Mouse (Mus musculus) intestine, postnatal 0 days (tissue): ENCODE results near the gene Epor. TPM values are rescaled to one million over a fixed set of nuclear protein-coding genes. Genes with fewer than 3 reads are reported as not detected.

Source experiments
- ATAC-seq: fragments of 200-750 bp; cut with Nextera tagmentation; 2 replicates; pipeline ENCODE4 v1.8.0; 2017; ENCODE audit warnings: mild to moderate bottlenecking, moderate TSS enrichment, moderate library complexity
- H3K27ac ChIP-seq: fragments of 300-500 bp; sonication (generic); 2 replicates; pipeline ENCODE4 v1.5.1; 2014; ENCODE audit warnings: mild to moderate bottlenecking, low read depth, low read length, moderate library complexity
- H3K27me3 ChIP-seq: fragments of 300-500 bp; sonication (generic); replicated peaks from 2 replicates; pipeline ENCODE4 v1.6.1; 2014; ENCODE audit warnings: low read length, mixed read lengths; ENCODE audit not compliant: control insufficient read depth, insufficient read depth
- H3K36me3 ChIP-seq: fragments of 300-500 bp; sonication (generic); 2 replicates; pipeline ENCODE4 v1.6.1; 2014; ENCODE audit warnings: mild to moderate bottlenecking, moderate library complexity; ENCODE audit not compliant: control insufficient read depth, insufficient read depth
- H3K4me1 ChIP-seq: fragments of 300-500 bp; sonication (generic); replicated peaks from 2 replicates; pipeline ENCODE4 v1.6.1; 2014; ENCODE audit warnings: antibody characterized with exemption, low read length, mixed read lengths; ENCODE audit not compliant: control insufficient read depth, insufficient read depth
- H3K4me2 ChIP-seq: fragments of 300-500 bp; sonication (generic); replicated peaks from 2 replicates; pipeline ENCODE4 v1.6.1; 2014; ENCODE audit warnings: low read depth, mild to moderate bottlenecking, moderate library complexity
- H3K4me3 ChIP-seq: fragments of 300-500 bp; sonication (generic); 2 replicates; pipeline ENCODE4 v1.5.1; 2014; ENCODE audit warnings: low read depth, low read length
- H3K9ac ChIP-seq: fragments of 300-500 bp; sonication (generic); 2 replicates; pipeline ENCODE4 v1.6.1; 2014; ENCODE audit warnings: mild to moderate bottlenecking, low read depth, low read length
- H3K9me3 ChIP-seq: fragments of 300-500 bp; sonication (generic); 2 replicates; pipeline ENCODE4 v1.6.1; 2016; ENCODE audit warnings: mixed run types; ENCODE audit not compliant: control insufficient read depth
- CTCF ChIP-seq: sonication (generic); IDR thresholded peaks from 2 replicates; pipeline ENCODE4 v1.5.1; 2016; ENCODE audit warnings: low read depth, mild to moderate bottlenecking, control low read depth, antibody characterized with exemption, moderate library complexity
- WGBS: fragments of 180-500 bp; shearing (Covaris S2); extraction: QIAGEN DNeasy Blood & Tissue Kit; methylation state at CpG from one replicate; pipeline ENCODE4 v1.1.7; 2014; 5-methylcytosine and 5-hydroxymethylcytosine counted together
- polyA plus RNA-seq: library from polyadenylated mRNA; unstranded; fragments of >200 nt; fragmentation: Nextera tagmentation; extraction: Ambion mirVana; gene quantifications from 2 replicates; pipeline ENCODE4 v1.2.1, GENCODE M21; 2015

Gene Epor
- polyA plus RNA-seq, 1 experiment from 2014 or later = 3.8 TPM

- Histone ChIP-seq H3K9ac (no peak overlapping the region), H3K27me3 (peaks cover 5% of the 10 kb centered on the region; the same call in 1 of the 2 replicates), H3K36me3 (no peaks in the 10 kb centered on the region), H3K4me1 (no peaks in the 10 kb centered on the region; the same call in 1 of the 2 replicates), H3K27ac (no peak overlapping the region), H3K4me3 (no peak overlapping the region), H3K9me3 (no peaks in the 10 kb centered on the region), H3K4me2 (no peak overlapping the region)
- no peak for ATAC-seq
- no peak for TF ChIP-seq CTCF
- 3% methylated on average over 28 of the region's 28 CpGs for WGBS
Measured at GRCm38 (mm10) chr9:21947540-21948130, 15.7 kb downstream of the Epor start.

- WGBS = 18% methylated on average over 23 of the region's 23 CpGs
Measured at GRCm38 (mm10) chr9:21944267-21944666, 19.0 kb downstream of the Epor start.

DNA sequence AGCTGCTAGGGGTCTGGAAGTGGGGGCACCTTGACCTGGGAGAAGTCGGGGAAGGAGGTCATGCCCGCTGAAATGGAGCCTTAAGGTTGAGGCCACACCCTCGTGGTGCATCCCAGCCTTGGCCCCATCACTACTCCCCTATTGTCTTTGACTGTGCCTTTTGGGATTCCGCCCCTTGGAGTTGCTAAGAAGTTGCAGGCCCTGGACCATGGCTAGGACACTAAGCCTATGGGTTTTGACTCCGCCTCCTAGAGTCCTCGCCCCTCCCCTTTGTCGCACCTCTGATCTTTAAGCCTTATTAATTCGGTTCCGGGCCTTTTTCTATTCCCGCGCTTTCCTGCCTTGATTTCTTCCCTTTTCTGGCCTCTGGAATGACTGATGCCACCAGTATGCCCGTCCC is 19.7 kb downstream of the Epor start:
- H3K27ac ChIP-seq = no peak overlapping the region
- no peak overlapping the region for H3K9ac ChIP-seq
- H3K9me3 ChIP-seq = no peaks in the 10 kb centered on the region
- no peaks in the 10 kb centered on the region; the same call in 1 of the 2 replicates for H3K4me1 ChIP-seq
- no peak overlapping the region for H3K4me3 ChIP-seq
- no peaks in the 10 kb centered on the region; the same call in 1 of the 2 replicates for H3K36me3 ChIP-seq
- peaks cover 5% of the 10 kb centered on the region; the same call in 1 of the 2 replicates for H3K27me3 ChIP-seq
- TF ChIP-seq CTCF = no peak
- H3K4me2 ChIP-seq = no peak overlapping the region
- ATAC-seq = no peak
- WGBS = 40% methylated on average over 12 of the region's 12 CpGs

More at GRCm38 (mm10) chr9:21944267-21944666, 19.0 kb downstream of the Epor start:
- no peaks in the 10 kb centered on the region; the same call in 1 of the 2 replicates for H3K4me1 ChIP-seq
- no peaks in the 10 kb centered on the region for H3K9me3 ChIP-seq
- H3K36me3 ChIP-seq = no peaks in the 10 kb centered on the region; the same call in 1 of the 2 replicates
- no peak overlapping the region for H3K4me2 ChIP-seq
- ATAC-seq = no peak
- no peak overlapping the region for H3K4me3 ChIP-seq
- H3K9ac ChIP-seq = no peak overlapping the region
- H3K27me3 ChIP-seq = peaks cover 5% of the 10 kb centered on the region; the same call in 1 of the 2 replicates
- H3K27ac ChIP-seq = no peak overlapping the region
- TF ChIP-seq CTCF = no peak

DNA sequence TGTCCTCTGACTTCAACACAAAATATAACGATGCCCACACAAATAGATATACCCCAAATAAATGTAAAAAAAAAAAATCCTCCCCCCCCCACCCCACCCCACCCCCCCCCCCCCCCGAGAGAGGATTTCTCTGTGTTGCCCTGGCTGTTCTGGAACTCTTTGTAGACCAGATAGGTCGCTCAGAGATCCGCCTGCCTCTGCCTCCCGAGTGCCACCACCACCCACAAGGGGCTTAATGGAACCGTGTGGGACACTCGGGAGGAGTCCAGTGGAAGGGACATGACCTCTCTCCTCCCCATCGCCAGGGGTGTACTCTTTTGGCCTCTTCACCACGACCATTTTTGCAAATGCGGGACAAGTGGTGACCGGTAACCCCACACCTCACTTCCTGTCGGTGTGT is 20.3 kb downstream of the Epor start:
- Histone ChIP-seq H3K27me3 (peaks cover 5% of the 10 kb centered on the region; the same call in 1 of the 2 replicates), H3K36me3 (no peaks in the 10 kb centered on the region; the same call in 1 of the 2 replicates), H3K4me2 (no peak overlapping the region), H3K27ac (no peak overlapping the region), H3K9me3 (no peaks in the 10 kb centered on the region), H3K9ac (no peak overlapping the region), H3K4me3 (no peak overlapping the region), H3K4me1 (no peaks in the 10 kb centered on the region; the same call in 1 of the 2 replicates)
- WGBS = 70% methylated on average over 12 of the region's 12 CpGs
- ATAC-seq = no peak
- TF ChIP-seq CTCF = no peak

DNA sequence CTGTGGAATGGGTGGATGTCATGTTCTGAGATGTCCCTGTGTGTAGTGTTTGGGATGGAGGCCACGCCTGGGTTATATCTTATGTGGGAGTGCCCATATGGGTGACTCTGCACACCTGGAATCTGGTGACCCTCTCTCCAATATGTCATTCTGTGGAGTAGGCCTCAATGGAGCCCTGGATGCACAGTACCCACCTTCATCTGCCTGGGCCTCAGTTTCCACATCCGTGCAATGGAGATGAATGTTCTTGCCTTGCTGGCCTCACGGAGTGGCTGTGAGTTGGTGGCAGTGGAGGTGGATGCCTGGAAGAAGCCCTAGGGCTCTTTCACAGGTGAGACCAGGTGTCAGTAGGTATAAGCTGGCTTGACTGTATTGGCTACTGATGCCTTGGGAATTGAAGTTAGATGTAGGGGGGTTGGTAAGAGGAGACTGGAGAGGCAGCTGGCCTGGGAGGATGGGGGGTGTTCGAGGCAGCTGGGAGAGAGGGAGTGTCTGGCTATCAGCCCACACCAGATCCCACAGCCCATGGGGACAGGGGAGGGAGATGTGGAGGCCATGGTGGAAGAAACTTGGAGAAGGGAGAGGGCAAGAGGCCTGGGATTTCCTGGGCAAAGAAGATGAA is 25.0 kb downstream of the Epor start:
- Histone ChIP-seq H3K4me2 (no peak overlapping the region), H3K4me3 (no peak overlapping the region), H3K27me3 (no peaks in the 10 kb centered on the region), H3K36me3 (no peaks in the 10 kb centered on the region; the same call in 1 of the 2 replicates), H3K9ac (no peak overlapping the region), H3K4me1 (no peaks in the 10 kb centered on the region), H3K9me3 (no peaks in the 10 kb centered on the region), H3K27ac (no peak overlapping the region)
- no peak for ATAC-seq
- no peak for TF ChIP-seq CTCF
- WGBS = 83% methylated on average over 4 of the region's 4 CpGs

- Histone ChIP-seq H3K36me3 (no peaks in the 10 kb centered on the region; the same call in 1 of the 2 replicates), H3K27ac (no peak overlapping the region), H3K4me1 (no peaks in the 10 kb centered on the region), H3K9ac (no peak overlapping the region), H3K9me3 (no peaks in the 10 kb centered on the region), H3K4me2 (no peak overlapping the region), H3K4me3 (no peak overlapping the region), H3K27me3 (no peaks in the 10 kb centered on the region)
- no peak for ATAC-seq
- WGBS = 84% methylated on average over 4 of the region's 4 CpGs
- TF ChIP-seq CTCF = no peak
Measured at GRCm38 (mm10) chr9:21937711-21938175, 25.6 kb downstream of the Epor start.
